Mouse (Mus musculus) liver, adult (tissue): ENCODE data around the gene Zfhx3.

Experiments
- GATA4 ChIP-seq: IDR thresholded peaks from 2 replicates; pipeline ENCODE4 v1.6.1; 2014; ENCODE audit warnings: mild to moderate bottlenecking, low read length; ENCODE audit not compliant: insufficient replicate concordance

Zfhx3 gene

DNA sequence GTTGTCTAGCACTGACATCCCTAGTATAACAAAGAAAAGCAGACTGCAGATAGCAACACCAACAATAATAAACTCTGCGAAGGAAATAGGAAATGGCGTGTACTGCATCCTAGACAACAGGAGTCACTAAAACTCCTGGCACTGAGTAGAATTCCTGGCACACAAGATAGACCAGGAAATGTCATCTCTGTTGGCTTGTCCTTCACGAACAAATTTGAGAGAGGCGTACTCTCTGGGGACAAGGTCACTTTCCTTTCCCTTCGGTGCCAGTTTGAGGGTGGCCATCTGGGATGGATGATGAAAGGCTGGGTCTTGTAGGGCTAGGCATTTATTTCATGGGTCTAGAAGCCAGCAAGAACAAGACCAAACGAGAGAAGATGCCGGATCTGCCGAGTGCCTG lies 708.4 kb downstream of the Zfhx3 start:
- TF ChIP-seq GATA4, result no peak

DNA sequence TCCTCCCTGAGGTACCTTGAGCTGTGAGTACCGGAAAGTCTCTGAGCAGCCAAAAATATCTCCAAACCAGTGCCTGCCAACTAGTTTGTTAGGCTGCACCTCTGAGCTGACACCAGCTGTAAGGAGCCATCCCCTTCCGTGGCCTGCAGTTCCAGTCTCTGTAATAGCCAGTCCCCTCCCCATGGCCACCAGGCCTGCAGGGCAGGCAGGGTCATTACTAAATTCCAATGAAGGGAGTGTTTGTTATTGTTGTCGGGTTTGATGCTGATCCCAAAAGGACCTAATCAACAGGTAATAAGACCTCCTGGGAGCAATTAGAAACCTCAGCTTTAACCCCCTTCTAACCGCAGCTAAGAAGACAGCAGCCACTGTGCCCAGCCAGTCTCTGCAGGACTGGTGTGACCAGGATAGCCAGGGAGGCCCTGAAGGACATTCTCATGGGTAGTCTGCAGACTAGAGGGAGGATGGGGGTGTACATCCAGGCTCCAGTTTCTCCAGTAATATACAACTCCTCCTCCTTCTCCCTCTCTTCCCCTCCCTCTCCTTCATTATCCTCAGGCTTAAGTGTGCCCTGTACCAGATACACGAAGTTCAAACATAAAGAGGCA lies 719.1 kb downstream of the Zfhx3 start:
- no peak for TF ChIP-seq GATA4

DNA sequence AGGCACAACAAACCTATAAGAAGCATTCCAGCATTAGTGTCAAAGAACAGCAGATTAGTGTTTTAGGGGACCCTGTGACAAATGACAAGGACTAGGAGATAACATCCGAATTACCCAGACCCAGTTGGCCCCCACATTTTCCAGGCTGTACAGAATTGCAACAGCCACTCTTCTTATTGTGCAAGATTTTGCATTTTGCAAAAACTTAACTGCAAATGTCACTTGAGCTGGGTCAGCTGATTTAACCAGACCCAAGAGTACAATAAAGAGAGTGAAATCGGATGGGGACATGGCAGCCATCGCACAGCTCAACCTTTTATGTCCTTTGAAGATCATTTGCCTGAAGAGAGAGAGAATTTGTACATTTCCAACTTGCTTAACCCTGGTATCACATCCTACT lies 720.3 kb downstream of the Zfhx3 start:
- no peak for TF ChIP-seq GATA4

DNA sequence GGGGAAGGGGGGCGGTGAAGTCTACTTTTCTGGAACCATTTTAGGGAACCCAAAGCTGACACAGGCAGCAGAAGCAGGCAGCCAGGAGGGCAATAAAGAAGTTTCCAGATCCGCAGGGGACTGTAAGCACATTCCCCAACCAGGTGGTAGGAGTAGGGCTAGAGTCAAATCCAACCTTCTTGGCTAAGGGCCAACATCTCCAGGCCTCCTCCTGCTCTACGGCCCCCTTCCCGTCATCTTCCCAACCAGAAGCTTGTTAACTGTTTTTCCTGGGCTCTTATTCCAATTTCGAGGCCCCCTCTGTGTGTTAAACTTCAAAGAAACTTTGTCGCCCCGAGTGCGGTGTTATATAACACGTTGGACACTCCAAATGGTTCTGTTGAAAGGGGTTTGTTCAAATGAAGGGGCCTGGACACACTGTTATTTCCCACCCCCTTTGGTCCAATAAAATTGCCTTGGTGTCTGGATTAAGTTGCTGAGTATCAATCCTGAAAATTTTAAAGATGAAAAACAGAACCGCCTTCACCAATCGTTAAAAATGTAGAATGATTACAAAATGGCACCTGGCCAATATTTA lies 729.6 kb downstream of the Zfhx3 start:
- TF ChIP-seq GATA4, result no peak

DNA sequence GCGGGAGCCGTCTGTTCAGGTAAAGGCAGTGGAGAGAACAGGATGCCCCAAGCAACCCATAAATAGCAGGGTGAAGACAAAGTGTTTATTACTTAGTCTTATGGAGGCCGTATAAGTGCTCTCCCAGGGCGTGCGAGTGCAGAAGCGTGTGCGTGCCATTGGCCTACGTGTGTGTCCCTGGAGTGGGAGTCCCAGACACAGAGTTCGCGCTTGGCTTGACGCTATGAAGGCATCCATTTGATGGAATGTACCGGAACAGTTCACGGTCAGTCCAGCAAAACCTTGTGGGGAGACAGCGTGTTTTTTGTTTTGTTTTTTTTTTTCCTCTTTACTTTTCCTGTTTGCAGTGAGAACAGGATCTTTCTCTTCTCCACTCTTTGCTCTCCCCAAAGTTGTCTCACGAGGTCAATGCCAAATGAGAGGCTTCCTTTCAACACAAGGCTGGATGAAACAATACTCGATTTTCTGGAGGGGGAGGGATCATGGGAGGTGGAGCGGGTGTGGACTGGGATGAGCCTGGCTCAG lies 732.6 kb downstream of the Zfhx3 start:
- no peak for TF ChIP-seq GATA4

DNA sequence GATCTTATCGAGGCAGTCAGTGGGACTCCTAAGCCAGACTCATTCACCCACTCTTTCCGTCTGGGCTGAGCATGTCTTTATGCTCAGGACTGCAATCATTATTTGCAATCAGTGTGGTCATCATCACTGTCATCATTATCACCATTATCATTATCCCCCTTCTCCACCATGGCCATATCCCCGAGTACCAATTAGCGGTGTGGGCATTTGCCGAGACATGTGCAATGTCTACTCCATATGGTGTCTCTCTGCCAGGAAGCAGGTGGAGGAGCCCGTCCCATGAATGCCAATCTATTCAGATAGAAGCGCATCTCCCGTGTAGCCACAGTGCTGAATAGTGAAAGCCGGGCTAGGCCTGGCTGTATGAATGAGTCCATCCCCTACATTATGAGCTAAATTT lies 747.2 kb downstream of the Zfhx3 start:
- no peak for TF ChIP-seq GATA4

DNA sequence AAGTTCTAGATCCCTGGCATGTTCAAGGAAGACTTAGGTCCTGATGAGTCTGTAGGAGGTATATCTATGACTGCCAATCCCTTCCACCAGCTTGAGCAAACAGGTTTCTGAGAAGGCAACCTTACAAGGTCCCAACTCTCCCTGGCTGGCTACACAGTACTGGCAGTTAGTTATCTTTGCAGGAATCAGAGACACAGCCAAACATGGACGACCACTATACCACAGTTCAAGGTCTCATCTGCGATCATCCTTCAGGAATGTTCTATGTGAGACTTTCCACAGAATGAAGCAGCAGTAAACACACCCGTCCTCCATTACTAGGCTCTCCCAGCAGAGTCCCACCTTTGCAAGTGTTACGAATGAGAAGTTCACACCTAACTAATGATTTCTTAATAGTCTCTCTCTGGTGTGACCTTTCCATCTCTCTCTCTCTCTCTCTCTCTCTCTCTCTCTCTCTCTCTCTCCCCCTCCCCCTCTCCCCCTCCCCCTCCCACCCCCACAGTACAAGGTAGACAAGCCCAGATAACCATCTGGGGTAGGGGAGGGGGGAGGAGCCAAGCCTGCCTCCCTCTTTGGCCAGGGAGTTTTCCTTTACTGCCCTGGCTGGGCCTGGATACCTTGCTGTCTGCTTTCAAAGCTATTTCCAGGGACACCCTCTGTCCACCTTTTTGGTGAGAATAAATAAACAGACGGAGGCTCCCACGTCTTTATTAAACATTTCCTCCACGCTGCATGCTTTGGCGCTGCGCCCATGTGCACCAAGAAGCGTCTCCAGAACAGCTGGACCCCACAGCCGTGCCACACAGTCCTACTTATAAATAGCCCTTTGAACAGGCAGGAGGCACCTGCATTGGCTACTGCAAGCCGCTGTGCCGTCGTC lies 748.4 kb downstream of the Zfhx3 start:
- TF ChIP-seq GATA4, result no peak

DNA sequence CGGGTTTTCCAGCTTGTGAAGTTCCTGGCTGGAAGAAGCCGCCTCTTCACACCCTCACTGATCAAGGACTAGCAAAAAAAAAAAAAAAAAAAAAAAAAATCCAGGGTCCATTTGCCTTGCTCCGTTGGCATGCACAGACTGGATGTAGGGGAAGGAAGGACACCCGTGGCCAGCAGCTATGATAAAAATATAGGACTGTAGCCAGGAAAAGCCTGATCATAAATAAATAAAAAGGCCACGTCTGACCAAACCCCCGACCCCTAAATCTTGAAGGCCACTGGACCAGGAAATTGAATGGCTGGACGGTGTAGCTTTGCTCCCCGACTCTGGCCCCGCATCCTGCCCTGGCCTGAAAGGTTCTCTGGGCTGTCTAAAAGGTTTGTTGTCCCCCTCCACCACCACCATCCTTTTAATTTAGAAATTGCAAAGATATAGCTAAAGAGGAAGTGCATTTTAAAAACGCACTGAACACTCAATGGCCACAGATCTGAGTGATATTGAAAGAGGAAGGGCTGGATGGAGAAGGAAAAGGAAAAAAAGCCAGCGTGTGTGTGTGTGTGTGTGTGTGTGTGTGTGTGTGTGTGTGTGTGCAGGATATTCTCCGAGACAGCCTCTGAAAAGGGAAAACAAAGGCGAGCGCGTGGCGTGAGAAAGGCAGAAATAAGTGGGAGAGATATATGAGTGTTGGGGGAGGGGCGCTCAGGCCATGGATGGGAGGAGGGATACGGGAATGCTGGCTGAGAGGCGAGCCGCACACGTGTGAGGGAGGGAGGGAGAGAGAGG lies 749.2 kb downstream of the Zfhx3 start:
- no peak; the same call in 1 of the 2 replicates for TF ChIP-seq GATA4

DNA sequence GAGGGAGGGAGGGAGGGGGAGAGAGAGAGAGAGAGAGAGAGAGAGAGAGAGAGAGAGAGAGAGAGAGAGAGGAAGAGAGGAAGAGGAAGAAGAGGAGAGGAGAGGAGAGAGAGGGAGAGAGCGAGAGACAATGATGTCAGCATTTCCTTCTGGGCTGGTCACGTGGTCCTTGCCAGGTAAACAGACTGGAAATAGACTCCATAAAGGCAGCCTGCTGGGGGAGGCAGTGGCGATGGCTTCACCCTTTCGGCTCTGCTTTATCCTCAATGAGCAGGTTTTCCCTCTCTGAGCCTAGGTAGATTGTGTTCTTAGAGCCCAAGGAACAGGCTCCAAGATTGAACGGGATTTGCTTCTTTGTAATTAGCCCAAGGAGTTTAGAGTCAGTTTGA lies 749.8 kb downstream of the Zfhx3 start:
- TF ChIP-seq GATA4, result no peak

DNA sequence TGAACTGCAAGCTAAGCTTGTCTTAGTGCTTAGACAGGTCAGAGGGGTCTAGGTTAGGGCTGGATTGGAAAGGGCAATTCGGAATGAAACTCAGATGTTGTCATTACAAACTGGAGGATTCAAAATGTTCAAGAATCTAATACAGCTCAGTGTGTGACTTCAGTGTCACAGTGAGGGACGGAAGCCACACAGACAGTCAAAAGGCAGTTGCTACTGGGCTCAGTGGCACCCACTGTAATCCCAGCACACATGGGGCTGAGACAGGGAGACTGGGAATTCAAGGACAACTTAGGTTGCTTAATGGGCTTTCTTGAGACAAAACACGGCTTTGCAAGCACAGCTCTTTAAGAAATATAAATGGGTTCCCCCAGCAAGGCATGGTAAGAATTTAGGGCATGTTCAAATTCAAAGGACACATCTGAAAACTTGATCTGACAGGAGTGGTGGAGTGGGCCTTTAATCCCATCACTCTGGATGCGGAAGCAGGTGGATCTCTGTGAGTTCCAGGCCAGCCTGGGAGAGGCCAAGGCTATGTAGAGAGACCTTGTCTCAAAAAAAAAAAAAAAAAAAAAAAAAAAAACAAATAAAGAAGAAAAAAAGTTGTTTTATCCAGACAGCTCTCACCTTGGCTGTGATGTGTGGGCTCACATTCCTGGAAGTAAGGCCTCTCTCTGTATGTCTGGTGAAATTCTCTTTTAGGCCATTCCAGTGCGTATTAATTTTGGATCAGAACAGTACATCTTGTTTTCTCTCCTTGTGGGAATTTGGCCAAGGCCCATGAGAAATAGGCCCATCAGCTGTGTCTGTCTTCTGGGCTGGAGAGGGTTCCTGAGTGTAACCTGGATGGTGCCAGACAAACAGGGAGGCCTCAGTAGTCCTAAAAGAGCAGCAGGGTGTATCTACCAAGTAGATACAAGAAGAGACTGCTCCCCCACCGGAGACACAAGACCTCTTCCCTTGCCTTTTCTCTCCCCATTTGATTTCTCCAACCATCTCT lies 750.5 kb downstream of the Zfhx3 start:
- TF ChIP-seq GATA4, result no peak

DNA sequence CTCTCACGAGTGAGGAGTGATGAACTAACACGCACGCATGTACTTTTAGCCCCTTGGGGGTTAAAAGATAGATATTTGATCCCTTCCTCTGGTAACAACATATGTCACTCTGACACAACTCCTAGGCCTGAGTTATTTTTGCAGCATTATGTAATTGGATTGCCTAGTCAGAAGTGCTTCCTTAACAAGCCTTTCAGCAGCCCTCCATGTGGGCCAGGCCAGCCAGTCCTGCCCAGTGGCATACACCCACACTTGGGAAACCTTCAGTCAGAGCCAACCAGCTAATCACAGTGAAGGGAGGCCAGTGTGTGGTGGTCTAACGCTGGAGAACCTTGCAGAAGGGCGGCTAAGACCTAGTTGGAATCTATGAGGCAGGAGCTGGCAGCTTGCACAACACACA lies 751.4 kb downstream of the Zfhx3 start:
- TF ChIP-seq GATA4, result no peak

DNA sequence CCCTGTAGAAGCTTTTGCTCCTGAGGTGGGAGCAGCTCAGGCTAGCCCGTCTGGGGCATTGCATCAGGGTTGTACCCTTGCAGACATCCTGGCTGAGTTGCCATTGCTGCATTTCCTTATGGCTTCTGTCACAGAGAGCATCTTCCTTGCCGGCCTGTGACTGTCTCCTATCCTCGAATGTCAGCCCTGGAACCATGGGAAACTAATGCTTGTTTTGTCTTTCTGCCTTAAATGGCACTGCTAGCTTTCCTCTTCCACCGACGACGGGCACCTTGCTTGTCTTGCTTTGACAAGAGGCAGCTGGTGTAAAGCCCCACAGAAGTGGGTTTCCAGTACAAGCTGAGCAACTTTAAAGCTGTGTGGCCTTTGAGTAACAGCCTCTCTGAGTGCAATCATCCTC lies 752.1 kb downstream of the Zfhx3 start:
- no peak for TF ChIP-seq GATA4

DNA sequence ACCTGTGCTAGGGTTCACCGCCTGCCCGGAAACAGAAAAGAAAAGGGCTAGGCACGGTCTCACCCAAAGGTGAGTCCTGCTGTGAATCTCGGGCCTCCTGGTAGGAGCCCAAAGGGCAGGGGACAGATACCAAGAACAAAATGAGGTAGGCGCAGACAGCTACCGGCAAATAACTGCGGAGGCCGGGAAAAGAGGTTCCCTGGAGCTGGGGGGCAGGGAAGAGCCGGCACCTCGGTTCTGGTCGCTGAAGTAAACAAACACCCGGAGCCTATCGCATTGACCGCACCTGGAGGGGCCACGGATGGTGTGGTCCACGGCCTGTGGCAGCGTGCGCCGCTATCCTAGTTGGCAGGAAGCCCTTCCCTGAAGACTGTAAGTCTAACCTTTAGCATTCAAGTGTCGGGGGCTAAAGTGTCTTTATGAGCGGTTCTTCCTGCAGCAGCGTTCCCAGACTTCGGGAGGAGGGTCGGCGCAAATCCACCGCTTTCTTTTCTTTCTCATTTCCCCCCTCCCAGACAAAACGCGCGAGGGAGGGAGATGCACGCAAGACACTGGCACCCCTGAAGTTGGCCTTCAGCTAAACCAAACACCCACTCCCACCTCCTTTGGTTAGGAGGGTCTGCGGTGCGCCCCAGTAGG lies 752.9 kb downstream of the Zfhx3 start:
- no peak for TF ChIP-seq GATA4

DNA sequence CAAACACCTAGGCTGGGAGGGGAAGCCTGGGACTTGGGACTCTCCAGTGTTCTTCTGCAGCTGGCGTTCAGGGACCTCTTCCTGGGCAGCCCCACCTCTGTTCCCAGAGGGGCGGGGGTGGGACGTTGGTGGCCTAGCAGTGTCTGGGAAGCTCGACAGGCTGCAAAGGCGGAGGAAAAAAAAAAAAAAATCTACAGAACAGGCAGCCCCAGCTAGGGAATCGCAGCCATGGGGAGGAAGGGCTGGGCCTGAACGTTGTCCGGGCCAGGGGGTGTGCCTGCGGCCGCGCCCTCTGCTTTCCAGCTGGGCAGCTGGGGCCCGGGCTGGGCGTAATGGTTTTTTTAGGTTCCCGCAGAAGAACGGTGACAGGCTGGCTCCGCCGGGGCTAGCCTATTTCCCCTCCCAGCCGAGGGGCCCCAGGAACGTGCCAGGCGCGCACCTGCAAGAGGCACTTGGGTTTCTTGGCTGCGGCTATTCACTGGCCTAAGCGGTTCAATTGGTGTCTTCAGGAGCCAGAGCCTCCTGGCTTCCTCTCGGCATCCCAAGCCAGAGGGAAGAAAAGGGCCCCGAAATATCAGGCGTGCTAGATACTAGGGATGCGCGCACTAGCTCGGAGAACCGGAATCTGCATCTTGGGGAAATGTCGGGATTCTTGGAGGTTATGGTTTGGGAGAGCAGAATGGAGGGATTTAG lies 753.6 kb downstream of the Zfhx3 start:
- TF ChIP-seq GATA4, result no peak
